Mouse (Mus musculus) lung, postnatal 0 days (tissue): ENCODE results near the gene Bsdc1.

Experiments
- CTCF ChIP-seq: IDR thresholded peaks from 2 replicates; pipeline ENCODE4 v1.5.1; 2016; ENCODE audit warnings: antibody characterized with exemption, mild to moderate bottlenecking
- EP300 ChIP-seq: IDR thresholded peaks from 2 replicates; pipeline ENCODE4 v1.6.1; 2016; ENCODE audit warnings: antibody characterized with exemption, mild to moderate bottlenecking, control low read depth

DNA sequence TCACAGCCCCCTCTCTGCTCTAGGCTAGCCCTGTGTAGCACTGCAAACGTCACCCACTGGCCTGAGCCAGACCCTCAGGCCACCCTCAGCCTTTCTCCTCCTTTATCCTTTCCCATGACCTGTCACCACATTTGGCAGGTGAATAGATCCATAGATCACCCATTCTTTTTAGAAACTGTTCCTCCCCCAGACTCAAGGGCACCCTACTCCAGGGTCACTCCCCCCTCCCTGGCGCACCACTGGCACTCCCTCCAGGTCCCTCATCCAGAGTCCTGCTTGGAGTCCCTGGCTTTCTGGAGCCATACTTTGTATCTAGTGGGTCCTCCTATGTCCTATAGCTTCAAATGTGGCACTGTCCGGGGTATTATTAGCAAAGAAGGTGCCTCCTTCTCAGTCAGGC, 44.1 kb downstream of the Bsdc1 start:
- TF ChIP-seq CTCF: no peak
- no peak for TF ChIP-seq EP300
